Mouse (Mus musculus): ENCODE data around the gene Hnrnph2. TPM values are rescaled to one million over a fixed set of nuclear protein-coding genes. Genes with fewer than 3 reads are reported as not detected.

The Hnrnph2 gene
- 76.1 TPM for polyA plus RNA-seq (2014; fragmentation: Illumina TruSeq; extraction: RNeasy Lipid Tissue Mini Kit (QIAGEN cat#74804); ENCODE audit: low read depth, low replicate concordance)

GRCm38 (mm10) chrX:134600659-134601379 lies at the start of gene Hnrnph2, which contains the start of gene Gla:
TSS of gene Hnrnph2 (plus strand) at chrX:134601179.
TSS of gene Gla (minus strand) at chrX:134601125.

DNA sequence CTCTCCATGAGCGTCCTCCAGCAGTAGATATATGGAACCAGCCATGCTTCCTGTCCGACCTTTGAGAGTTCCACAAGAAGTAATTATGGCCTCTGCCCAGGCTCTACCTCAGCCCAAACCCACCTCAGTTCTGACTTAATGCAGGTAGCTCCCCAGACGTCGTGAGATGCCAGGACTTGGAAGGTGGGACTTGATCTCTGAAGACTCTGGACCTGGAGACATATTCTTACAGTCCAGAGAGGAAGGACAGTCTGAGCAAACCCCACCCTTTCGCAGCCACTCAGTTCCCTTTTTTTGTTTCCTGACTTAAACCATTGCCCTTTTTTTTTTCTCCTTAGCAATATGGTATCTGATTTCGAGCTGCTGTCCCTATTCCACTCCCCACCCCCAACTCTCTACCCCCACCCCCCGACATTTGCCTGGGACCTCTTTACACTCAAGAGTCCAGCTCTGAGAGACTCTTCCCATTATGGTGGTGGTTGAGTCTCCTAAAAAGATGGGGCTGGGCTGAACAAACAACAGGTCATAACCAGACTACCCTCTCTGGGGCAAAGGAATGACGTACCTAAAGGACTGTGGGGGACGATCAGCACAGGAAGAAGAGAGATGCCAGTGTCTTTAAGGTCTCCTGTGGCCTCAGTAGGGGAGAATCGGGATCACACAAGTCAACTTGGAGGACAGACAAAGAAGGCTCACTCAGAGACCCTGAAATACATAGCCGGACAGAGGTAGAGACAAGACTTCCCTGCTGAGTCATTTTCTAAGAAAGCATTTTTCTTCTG lies 17.9 kb upstream of the Hnrnph2 start, which contains the start of gene Btk:
Btk (minus strand) TSS at position 683 of the 782 bp plus-strand sequence.

GRCm38 (mm10) chrX:134585103-134586002 lies 15.6 kb upstream of the Hnrnph2 start, which contains the start of gene Rpl36a:
TSS of gene Rpl36a (plus strand) at chrX:134585654.

Other genes with a start within 250 kb of the Hnrnph2 start
- gene Drp2, start 196.6 kb upstream of the Hnrnph2 start, polyA plus RNA-seq (2014; fragmentation: Illumina TruSeq; extraction: RNeasy Lipid Tissue Mini Kit (QIAGEN cat#74804); ENCODE audit: low read depth, low replicate concordance): 0.37 TPM
- gene Taf7l, start 124.7 kb upstream of the Hnrnph2 start, polyA plus RNA-seq (2014; fragmentation: Illumina TruSeq; extraction: RNeasy Lipid Tissue Mini Kit (QIAGEN cat#74804); ENCODE audit: low read depth, low replicate concordance): not detected
- gene Timm8a1, start 59.3 kb upstream of the Hnrnph2 start, polyA plus RNA-seq (2014; fragmentation: Illumina TruSeq; extraction: RNeasy Lipid Tissue Mini Kit (QIAGEN cat#74804); ENCODE audit: low read depth, low replicate concordance): 25.5 TPM
- 0.81 TPM for gene Btk, start 17.6 kb upstream of the Hnrnph2 start, polyA plus RNA-seq (2014; fragmentation: Illumina TruSeq; extraction: RNeasy Lipid Tissue Mini Kit (QIAGEN cat#74804); ENCODE audit: low read depth, low replicate concordance)
- 448 TPM for gene Rpl36a, start 15.5 kb upstream of the Hnrnph2 start, polyA plus RNA-seq (2014; fragmentation: Illumina TruSeq; extraction: RNeasy Lipid Tissue Mini Kit (QIAGEN cat#74804); ENCODE audit: low read depth, low replicate concordance)
- 2.3 TPM for gene Gla, start 54 bp upstream of the Hnrnph2 start, polyA plus RNA-seq (2014; fragmentation: Illumina TruSeq; extraction: RNeasy Lipid Tissue Mini Kit (QIAGEN cat#74804); ENCODE audit: low read depth, low replicate concordance)
- gene Armcx4, start 85.3 kb downstream of the Hnrnph2 start, polyA plus RNA-seq (2014; fragmentation: Illumina TruSeq; extraction: RNeasy Lipid Tissue Mini Kit (QIAGEN cat#74804); ENCODE audit: low read depth, low replicate concordance): 4.9 TPM
- gene Armcx1, start 116.8 kb downstream of the Hnrnph2 start, polyA plus RNA-seq (2014; fragmentation: Illumina TruSeq; extraction: RNeasy Lipid Tissue Mini Kit (QIAGEN cat#74804); ENCODE audit: low read depth, low replicate concordance): 5.9 TPM
- gene Armcx6, start 150.2 kb downstream of the Hnrnph2 start, polyA plus RNA-seq (2014; fragmentation: Illumina TruSeq; extraction: RNeasy Lipid Tissue Mini Kit (QIAGEN cat#74804); ENCODE audit: low read depth, low replicate concordance): 1.4 TPM
- 24.4 TPM for gene Armcx3, start 155.4 kb downstream of the Hnrnph2 start, polyA plus RNA-seq (2014; fragmentation: Illumina TruSeq; extraction: RNeasy Lipid Tissue Mini Kit (QIAGEN cat#74804); ENCODE audit: low read depth, low replicate concordance)
- 9.6 TPM for gene Armcx2, start 208.0 kb downstream of the Hnrnph2 start, polyA plus RNA-seq (2014; fragmentation: Illumina TruSeq; extraction: RNeasy Lipid Tissue Mini Kit (QIAGEN cat#74804); ENCODE audit: low read depth, low replicate concordance)